Mouse (Mus musculus) heart, embryonic 12.5 days (tissue): ENCODE results near the gene Zc3h7b. TPM values are rescaled to one million over a fixed set of nuclear protein-coding genes. Genes with fewer than 3 reads are reported as not detected.

Source experiments
- ATAC-seq: fragments of 200-750 bp; cut with Nextera tagmentation; 2 replicates; pipeline ENCODE4 v1.8.0; 2017; ENCODE audit warnings: moderate TSS enrichment, moderate library complexity; ENCODE audit not compliant: insufficient number of reproducible peaks, low FRiP score
- H3K27ac ChIP-seq: fragments of 300-500 bp; sonication (generic); 2 replicates; pipeline ENCODE4 v1.5.1; 2016; ENCODE audit warnings: mild to moderate bottlenecking, moderate library complexity; ENCODE audit not compliant: poor library complexity, severe bottlenecking
- H3K27me3 ChIP-seq: fragments of 300-500 bp; sonication (generic); replicated peaks from 2 replicates; pipeline ENCODE4 v1.6.1; 2016; ENCODE audit warnings: mild to moderate bottlenecking, moderate library complexity
- H3K36me3 ChIP-seq: fragments of 300-500 bp; sonication (generic); 2 replicates; pipeline ENCODE4 v1.6.1; 2016; ENCODE audit warnings: mild to moderate bottlenecking, moderate library complexity
- H3K4me1 ChIP-seq: fragments of 300-500 bp; sonication (generic); replicated peaks from 2 replicates; pipeline ENCODE4 v1.6.1; 2016; ENCODE audit warnings: mild to moderate bottlenecking
- H3K4me2 ChIP-seq: fragments of 300-500 bp; sonication (generic); 2 replicates; pipeline ENCODE4 v1.6.1; 2016; ENCODE audit warnings: mild to moderate bottlenecking, moderate library complexity
- H3K4me3 ChIP-seq: fragments of 300-500 bp; sonication (generic); 2 replicates; pipeline ENCODE4 v1.5.1; 2016; ENCODE audit warnings: mild to moderate bottlenecking
- H3K9ac ChIP-seq: fragments of 300-500 bp; sonication (generic); 2 replicates; pipeline ENCODE4 v1.6.1; 2016; ENCODE audit warnings: mild to moderate bottlenecking, moderate library complexity
- H3K9me3 ChIP-seq: fragments of 300-500 bp; sonication (generic); replicated peaks from 2 replicates; pipeline ENCODE4 v1.6.1; 2016; ENCODE audit warnings: mild to moderate bottlenecking, moderate library complexity
- WGBS: fragments of 180-500 bp; shearing (Covaris S2); methylation state at CpG from one replicate; pipeline ENCODE4 v1.1.7; 2016; 5-methylcytosine and 5-hydroxymethylcytosine counted together
- polyA plus RNA-seq: library from polyadenylated mRNA; unstranded; fragments of >200 nt; fragmentation: Nextera tagmentation; extraction: Ambion mirVana; gene quantifications from 2 replicates; pipeline ENCODE4 v1.2.1, GENCODE M21; 2016

Zc3h7b gene
- polyA plus RNA-seq, 1 experiment from 2014 or later, result 27.4 TPM

DNA sequence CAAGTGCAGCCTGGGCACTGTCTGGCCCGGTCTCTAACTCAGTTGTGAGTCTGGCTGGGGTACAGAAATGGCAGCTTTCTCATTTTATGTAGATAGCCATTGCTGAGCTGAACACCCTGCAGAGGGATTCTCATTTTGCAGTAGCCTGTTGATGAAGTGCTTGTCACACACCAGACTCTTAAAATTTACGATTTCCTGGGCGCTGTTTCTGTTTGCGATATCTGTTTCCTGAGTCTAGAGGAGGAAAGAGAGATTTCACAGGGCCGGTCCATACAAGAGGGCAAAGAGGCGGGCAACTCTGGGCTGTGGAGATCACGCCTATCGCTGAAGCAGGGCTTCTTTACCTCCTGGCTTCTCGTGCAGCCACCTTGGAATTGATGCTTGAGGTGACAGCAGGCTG, 20.8 kb downstream of the Zc3h7b start:
- H3K9me3 ChIP-seq, result peaks cover 6% of the 10 kb centered on the region; the same call in 1 of the 2 replicates
- no peak overlapping the region for H3K4me2 ChIP-seq
- H3K27me3 ChIP-seq, result no peaks in the 10 kb centered on the region
- H3K9ac ChIP-seq, result no peak overlapping the region
- peaks cover 40% of the 10 kb centered on the region for H3K36me3 ChIP-seq
- WGBS, result 84% methylated on average over 9 of the region's 9 CpGs
- no peak for ATAC-seq
- H3K27ac ChIP-seq, result no peak overlapping the region
- H3K4me3 ChIP-seq, result no peak overlapping the region
- peaks cover 6% of the 10 kb centered on the region for H3K4me1 ChIP-seq

DNA sequence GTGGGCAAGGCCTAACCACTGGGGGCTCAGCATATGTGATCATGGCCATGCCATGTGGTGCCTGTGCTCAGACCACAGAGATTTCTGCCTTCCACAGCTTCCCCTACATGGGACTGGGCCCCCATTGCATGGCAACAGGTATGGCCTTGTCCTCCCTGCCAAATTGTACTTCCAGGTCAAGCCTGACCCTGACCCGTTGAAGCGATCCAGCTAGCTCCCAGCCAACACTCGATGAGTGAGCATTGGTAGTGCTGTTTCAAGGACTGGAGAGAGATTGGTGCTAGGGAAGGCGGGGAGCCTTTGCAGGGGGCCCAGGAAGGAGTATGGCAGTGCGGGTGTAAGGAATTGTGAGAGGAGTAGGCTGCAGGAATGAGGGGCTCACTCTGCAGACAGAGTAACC, 21.6 kb downstream of the Zc3h7b start:
- Histone ChIP-seq H3K9ac (no peak overlapping the region), H3K36me3 (peaks cover 42% of the 10 kb centered on the region), H3K4me2 (no peak overlapping the region), H3K9me3 (peaks cover 6% of the 10 kb centered on the region; the same call in 1 of the 2 replicates), H3K27ac (no peak overlapping the region), H3K4me1 (peaks cover 6% of the 10 kb centered on the region), H3K27me3 (no peaks in the 10 kb centered on the region), H3K4me3 (no peak overlapping the region)
- WGBS, result 82% methylated on average over 5 of the region's 5 CpGs
- no peak for ATAC-seq

DNA sequence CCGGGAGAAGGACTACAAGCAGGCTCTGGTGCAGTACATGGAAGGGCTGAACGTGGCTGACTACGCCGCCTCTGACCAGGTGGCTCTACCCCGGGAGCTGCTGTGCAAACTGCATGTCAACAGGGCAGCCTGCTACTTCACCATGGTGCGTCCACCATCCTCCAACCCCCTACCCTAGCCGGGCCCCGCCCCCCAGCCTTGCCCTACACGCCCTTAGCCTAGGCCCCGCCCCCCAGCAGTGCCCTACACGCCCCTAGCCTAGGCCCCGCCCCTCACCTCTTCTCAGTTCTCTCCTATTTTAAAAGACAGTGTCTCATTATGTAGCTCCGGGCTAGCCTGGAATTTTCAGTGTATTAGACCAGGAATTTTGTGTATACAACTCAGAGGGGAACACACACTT, 24.2 kb downstream of the Zc3h7b start:
- Histone ChIP-seq H3K36me3 (peaks cover 60% of the 10 kb centered on the region), H3K4me2 (no peak overlapping the region), H3K9ac (no peak overlapping the region), H3K9me3 (0 out of 2 replicates have a peak, but pooled peaks cover 3% of the 10 kb centered on the region), H3K4me3 (no peak overlapping the region), H3K4me1 (peaks cover 5% of the 10 kb centered on the region), H3K27me3 (no peaks in the 10 kb centered on the region), H3K27ac (no peak overlapping the region)
- ATAC-seq, result peak; percentile 39; the same call in 1 of the 2 replicates
- 67% methylated on average over 13 of the region's 13 CpGs for WGBS

DNA sequence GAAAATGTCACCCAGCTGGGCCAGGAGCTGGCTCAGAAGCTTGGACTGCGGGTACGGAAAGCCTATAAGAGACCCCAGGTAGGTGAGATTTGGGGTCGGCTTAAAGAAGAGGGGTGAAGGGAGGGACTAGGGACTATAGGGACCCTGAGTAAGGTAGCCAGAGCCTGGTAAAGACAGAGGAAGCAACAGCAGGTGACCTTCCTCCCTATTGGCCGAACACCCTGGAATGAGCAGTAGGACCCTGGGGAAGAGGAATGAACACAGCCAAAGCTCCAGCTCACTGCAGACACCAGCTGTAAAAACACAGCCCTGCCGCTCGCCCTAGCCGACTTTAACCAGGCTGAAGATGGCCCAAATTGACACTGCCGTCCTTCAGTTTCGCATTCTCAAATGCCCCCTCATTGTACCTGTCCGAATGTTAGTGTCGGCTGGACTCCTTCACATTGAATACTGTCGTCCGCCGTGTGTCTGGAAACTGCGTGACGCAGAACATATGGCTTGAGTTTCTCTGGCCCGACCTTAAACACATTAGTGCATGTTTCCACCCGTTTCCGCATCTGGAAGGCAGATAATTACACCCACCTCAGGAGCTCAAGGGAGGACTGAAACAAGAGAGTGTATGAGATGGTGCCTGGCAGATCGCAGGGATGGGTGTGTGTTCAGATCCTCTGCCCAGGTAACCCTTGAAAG, 27.7 kb downstream of the Zc3h7b start:
- ATAC-seq, result no peak
- Histone ChIP-seq H3K9me3 (0 out of 2 replicates have a peak, but pooled peaks cover 3% of the 10 kb centered on the region), H3K27ac (no peak overlapping the region), H3K4me3 (no peak overlapping the region), H3K9ac (no peak overlapping the region), H3K4me2 (no peak overlapping the region), H3K4me1 (0 out of 2 replicates have a peak, but pooled peaks cover 7% of the 10 kb centered on the region), H3K27me3 (no peaks in the 10 kb centered on the region), H3K36me3 (peaks cover 95% of the 10 kb centered on the region)
- WGBS, result 80% methylated on average over 20 of the region's 20 CpGs

DNA sequence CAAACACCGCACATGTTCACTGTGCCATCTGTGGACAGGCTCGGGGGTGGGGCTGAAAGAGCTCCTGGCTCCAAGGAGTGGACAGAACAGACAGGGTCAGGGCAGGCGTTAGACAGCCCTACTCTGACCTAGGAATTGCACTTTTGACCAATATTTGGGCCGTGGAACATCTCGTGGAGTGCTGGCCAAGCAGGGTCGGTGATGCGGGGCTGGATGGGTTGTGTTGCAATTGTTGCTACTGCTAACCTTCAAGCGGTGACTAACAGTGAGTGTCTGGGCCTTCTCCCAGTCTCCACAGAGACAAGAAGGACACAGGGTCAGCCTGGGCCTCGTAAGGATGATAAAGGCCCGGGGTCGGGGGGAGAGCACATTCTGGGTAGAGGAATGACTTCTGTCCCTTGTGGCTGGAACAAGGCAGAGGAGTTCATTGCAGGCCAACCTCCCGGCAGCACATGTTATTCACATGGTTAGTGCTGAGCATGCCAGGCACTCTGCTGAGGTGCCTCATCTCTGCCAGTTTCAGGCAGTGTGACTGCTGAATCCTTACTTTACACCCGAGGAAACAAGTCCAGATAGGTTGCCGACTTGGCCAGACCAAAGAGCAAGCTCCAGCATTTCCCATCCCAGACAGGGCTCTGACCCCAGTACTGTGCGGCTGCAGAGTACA, 29.8 kb downstream of the Zc3h7b start:
- Histone ChIP-seq H3K4me1 (0 out of 2 replicates have a peak, but pooled peaks cover 7% of the 10 kb centered on the region), H3K27me3 (no peaks in the 10 kb centered on the region), H3K9me3 (0 out of 2 replicates have a peak, but pooled peaks cover 3% of the 10 kb centered on the region), H3K4me3 (no peak overlapping the region), H3K4me2 (no peak overlapping the region), H3K36me3 (peaks cover 96% of the 10 kb centered on the region), H3K9ac (no peak overlapping the region), H3K27ac (no peak overlapping the region)
- 79% methylated on average over 15 of the region's 15 CpGs for WGBS
- no peak for ATAC-seq

DNA sequence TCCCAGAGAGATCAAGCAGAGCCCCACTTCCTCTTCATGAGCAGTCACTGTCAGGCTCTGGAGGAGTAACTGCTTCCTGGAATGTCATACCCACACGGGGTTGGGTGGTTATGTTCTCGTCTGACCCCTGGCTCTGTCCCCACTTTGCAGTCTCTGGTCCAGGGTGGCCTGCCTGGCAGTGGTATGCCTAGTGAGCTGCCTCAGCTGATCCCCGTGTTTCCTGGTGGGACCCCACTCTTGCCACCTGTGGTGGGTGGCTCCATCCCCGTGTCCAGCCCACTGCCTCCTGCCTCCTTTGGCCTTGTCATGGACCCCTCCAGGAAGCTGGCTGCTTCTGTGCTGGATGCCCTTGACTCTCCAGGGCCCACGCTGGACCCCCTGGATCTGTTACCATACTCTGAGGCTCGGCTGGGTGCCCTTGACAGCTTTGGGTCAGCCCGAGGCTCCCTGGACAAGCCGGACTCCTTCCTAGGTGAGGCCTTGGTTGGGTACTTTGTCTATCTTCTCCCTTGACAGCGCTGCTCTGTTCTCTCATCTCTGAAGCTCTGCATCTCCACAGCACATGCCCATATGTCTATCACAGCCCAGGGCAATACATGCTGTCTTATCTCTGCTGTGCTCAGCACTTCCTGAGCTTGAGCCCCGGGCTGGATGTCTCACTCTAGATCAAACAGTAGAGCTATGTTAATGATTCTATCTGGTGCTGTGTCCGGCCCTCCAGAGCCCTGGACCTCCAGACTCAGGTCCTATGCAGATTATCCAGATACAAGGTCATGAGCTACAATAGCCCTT, 32.0 kb downstream of the Zc3h7b start:
- Histone ChIP-seq H3K4me1 (0 out of 2 replicates have a peak, but pooled peaks cover 7% of the 10 kb centered on the region), H3K4me3 (no peak overlapping the region), H3K4me2 (no peak overlapping the region), H3K9ac (no peak overlapping the region), H3K27me3 (no peaks in the 10 kb centered on the region), H3K9me3 (no peaks in the 10 kb centered on the region), H3K27ac (no peak overlapping the region), H3K36me3 (peaks cover 100% of the 10 kb centered on the region)
- ATAC-seq, result no peak; the same call in 1 of the 2 replicates
- 64% methylated on average over 11 of the region's 11 CpGs for WGBS

DNA sequence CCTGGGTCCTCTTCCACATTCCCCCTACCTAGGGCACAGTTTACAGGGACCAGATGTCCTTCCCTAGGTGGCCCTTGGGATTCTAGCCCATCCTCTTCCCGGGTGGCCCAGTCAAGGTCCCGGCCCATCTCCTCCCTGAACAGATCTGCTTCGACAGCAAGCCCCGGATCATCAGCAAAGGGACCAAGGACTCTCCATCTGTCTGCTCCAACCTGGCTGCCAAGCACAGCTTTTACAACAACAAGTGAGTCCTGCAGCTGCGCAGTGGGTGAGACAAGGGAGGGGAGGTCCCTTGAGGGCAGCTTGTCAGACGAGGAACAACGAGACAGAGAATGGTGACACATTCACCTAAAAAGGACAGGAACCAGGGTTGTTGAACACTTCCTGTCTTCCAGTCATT, 37.0 kb downstream of the Zc3h7b start:
- no peak overlapping the region for H3K9ac ChIP-seq
- peaks cover 94% of the 10 kb centered on the region for H3K36me3 ChIP-seq
- 0 out of 2 replicates have a peak, but pooled peaks cover 5% of the 10 kb centered on the region for H3K4me1 ChIP-seq
- H3K9me3 ChIP-seq, result no peaks in the 10 kb centered on the region
- WGBS, result 85% methylated on average over 7 of the region's 7 CpGs
- H3K4me3 ChIP-seq, result no peak overlapping the region
- no peak for ATAC-seq
- no peak overlapping the region for H3K4me2 ChIP-seq
- H3K27ac ChIP-seq, result no peak overlapping the region
- H3K27me3 ChIP-seq, result no peaks in the 10 kb centered on the region

DNA sequence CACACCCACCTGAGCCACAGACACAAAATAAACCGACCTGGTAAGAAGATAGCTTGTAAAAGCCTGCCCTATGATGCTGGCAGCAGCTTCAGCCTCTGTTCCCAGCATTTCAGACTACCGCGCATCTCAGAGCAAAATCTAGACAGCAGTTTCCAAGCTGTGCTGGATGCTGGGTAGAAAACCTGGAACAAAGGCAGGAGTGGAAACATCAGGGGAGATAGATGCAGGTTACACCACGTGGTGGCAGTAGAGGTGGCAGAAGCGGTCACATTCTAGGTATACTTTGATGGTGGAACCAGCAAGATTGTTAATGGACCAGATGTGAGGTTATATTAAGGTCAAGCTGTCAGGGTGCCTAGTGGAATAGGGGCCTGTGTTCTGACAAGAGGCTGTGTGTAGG, 39.9 kb downstream of the Zc3h7b start:
- ATAC-seq, result no peak
- no peak overlapping the region for H3K9ac ChIP-seq

DNA sequence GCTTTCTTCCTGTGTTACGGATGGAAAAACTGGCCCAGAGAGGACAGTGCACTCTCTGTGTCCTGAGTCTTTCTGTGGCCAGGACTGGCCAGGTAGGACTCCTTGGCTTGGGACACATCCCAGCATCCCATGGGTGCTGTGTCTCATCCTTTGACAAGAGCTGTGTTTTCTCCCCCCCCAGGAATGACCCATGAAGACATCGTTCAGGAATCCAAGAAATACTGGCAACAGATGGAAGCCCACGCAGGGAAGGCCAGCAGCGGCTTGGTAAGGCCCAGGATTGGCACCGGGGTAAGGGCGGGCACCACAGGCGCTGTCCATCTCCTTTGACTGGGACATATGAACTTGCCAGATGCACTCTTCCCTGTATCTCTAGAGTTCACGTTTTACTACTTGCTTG, 40.8 kb downstream of the Zc3h7b start:
- H3K27ac ChIP-seq, result no peak overlapping the region
- no peak for ATAC-seq
- no peaks in the 10 kb centered on the region for H3K27me3 ChIP-seq

More for the DNA sequence above, 39.9 kb downstream of the Zc3h7b start:
- Histone ChIP-seq H3K4me3 (no peak overlapping the region), H3K36me3 (peaks cover 90% of the 10 kb centered on the region), H3K27me3 (no peaks in the 10 kb centered on the region), H3K27ac (no peak overlapping the region), H3K9me3 (no peaks in the 10 kb centered on the region), H3K4me2 (no peak overlapping the region), H3K4me1 (no peaks in the 10 kb centered on the region)
- WGBS, result 67% methylated on average over 5 of the region's 5 CpGs

DNA sequence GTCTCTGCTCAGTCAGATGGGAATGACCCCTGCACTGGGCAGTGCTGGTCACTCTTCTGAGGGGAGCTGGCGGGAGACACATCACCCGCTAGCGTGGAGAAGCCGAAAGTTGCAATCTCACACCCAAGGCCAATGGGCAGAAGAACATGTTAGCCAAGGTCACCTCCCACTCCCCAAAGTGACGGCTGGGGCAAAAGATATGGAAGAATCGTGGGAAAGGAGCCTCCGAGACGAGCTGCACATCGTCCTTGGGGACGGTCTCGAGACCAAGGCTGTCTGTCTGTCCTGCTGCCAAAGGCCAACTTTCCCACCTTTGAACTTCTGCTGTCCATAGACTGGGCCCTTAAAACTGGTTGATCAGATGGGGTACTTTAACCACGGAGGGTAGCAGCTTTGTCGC, 42.7 kb downstream of the Zc3h7b start:
- 92% methylated on average over 13 of the region's 13 CpGs for WGBS
- H3K4me1 ChIP-seq, result no peaks in the 10 kb centered on the region
- no peak overlapping the region for H3K4me2 ChIP-seq
- peaks cover 89% of the 10 kb centered on the region for H3K36me3 ChIP-seq
- no peak overlapping the region for H3K9ac ChIP-seq
- H3K4me3 ChIP-seq, result no peak overlapping the region
- no peak overlapping the region for H3K27ac ChIP-seq
- no peak for ATAC-seq
- H3K9me3 ChIP-seq, result no peaks in the 10 kb centered on the region
- no peaks in the 10 kb centered on the region for H3K27me3 ChIP-seq

More for the DNA sequence above, 40.8 kb downstream of the Zc3h7b start:
- 90% methylated on average over 8 of the region's 8 CpGs for WGBS
- Histone ChIP-seq H3K4me1 (no peaks in the 10 kb centered on the region), H3K4me2 (no peak overlapping the region), H3K9ac (no peak overlapping the region), H3K36me3 (peaks cover 90% of the 10 kb centered on the region), H3K4me3 (no peak overlapping the region), H3K9me3 (no peaks in the 10 kb centered on the region)

DNA sequence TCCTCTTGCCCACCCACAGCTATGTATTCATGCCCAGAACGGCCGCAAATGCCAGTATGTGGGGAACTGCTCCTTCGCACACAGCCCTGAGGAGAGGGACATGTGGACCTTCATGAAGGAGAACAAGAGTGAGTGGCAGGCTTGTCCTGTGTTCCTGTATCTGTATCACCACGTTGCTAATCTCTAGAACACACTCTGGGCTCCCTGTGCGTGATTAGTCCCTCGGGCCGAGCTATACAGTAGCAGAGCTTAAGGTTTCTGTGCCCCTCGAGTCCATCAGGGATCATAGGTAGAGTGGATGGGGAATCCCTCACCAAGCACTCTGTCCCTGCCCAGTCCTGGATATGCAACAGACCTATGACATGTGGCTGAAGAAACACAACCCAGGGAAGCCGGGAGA, 47.6 kb downstream of the Zc3h7b start:
- Histone ChIP-seq H3K27ac (no peak overlapping the region), H3K9ac (no peak overlapping the region), H3K4me1 (no peaks in the 10 kb centered on the region), H3K4me3 (no peak overlapping the region), H3K36me3 (peaks cover 76% of the 10 kb centered on the region), H3K27me3 (no peaks in the 10 kb centered on the region), H3K4me2 (no peak overlapping the region), H3K9me3 (no peaks in the 10 kb centered on the region)
- no peak for ATAC-seq
- 87% methylated on average over 9 of the region's 9 CpGs for WGBS
